Mouse (Mus musculus) heart, embryonic 16.5 days (tissue): ENCODE data around the gene Tspan13. TPM values are rescaled to one million over a fixed set of nuclear protein-coding genes. Genes with fewer than 3 reads are reported as not detected.

Experiments used
- ATAC-seq: fragments of 200-750 bp; cut with Nextera tagmentation; replicated peaks from 2 replicates; pipeline ENCODE4 v1.8.0; 2017; ENCODE audit warnings: moderate number of reproducible peaks; ENCODE audit not compliant: insufficient read depth, low FRiP score; ENCODE audit errors: extremely low read depth
- H3K27ac ChIP-seq: fragments of 300-500 bp; sonication (generic); 2 replicates; pipeline ENCODE4 v1.5.1; 2014; ENCODE audit warnings: mild to moderate bottlenecking, low read length, control low read depth, moderate library complexity
- H3K27me3 ChIP-seq: fragments of 300-500 bp; sonication (generic); 2 replicates; pipeline ENCODE4 v1.6.1; 2014; ENCODE audit warnings: low read length, mixed read lengths; ENCODE audit not compliant: control insufficient read depth, insufficient read depth
- H3K36me3 ChIP-seq: fragments of 300-500 bp; sonication (generic); 2 replicates; pipeline ENCODE4 v1.6.1; 2014; ENCODE audit not compliant: control insufficient read depth, insufficient read depth
- H3K4me1 ChIP-seq: fragments of 300-500 bp; sonication (generic); 2 replicates; pipeline ENCODE4 v1.6.1; 2014; ENCODE audit warnings: low read length, mixed read lengths; ENCODE audit not compliant: control insufficient read depth, insufficient read depth
- H3K4me2 ChIP-seq: fragments of 300-500 bp; sonication (generic); 2 replicates; pipeline ENCODE4 v1.6.1; 2014; ENCODE audit warnings: low read depth, mild to moderate bottlenecking, control low read depth, low read length
- H3K4me3 ChIP-seq: fragments of 300-500 bp; sonication (generic); 2 replicates; pipeline ENCODE4 v1.5.1; 2014; ENCODE audit warnings: mild to moderate bottlenecking, control low read depth, low read length
- H3K9ac ChIP-seq: fragments of 300-500 bp; sonication (generic); 2 replicates; pipeline ENCODE4 v1.6.1; 2014; ENCODE audit warnings: low read length, control low read depth
- H3K9me3 ChIP-seq: fragments of 300-500 bp; sonication (generic); replicated peaks from 2 replicates; pipeline ENCODE4 v1.6.1; 2016; ENCODE audit warnings: low read length; ENCODE audit not compliant: control insufficient read depth
- WGBS: fragments of 180-500 bp; shearing (Covaris S2); extraction: QIAGEN DNeasy Blood & Tissue Kit; methylation state at CpG from one replicate; pipeline ENCODE4 v1.1.7; 2014; 5-methylcytosine and 5-hydroxymethylcytosine counted together
- polyA plus RNA-seq: library from polyadenylated mRNA; unstranded; fragments of >200 nt; fragmentation: Nextera tagmentation; extraction: Ambion mirVana; gene quantifications from 2 replicates; pipeline ENCODE4 v1.2.1, GENCODE M21; 2015

The Tspan13 gene
- 65.3 and 72.3 TPM in 2 replicates for polyA plus RNA-seq

DNA sequence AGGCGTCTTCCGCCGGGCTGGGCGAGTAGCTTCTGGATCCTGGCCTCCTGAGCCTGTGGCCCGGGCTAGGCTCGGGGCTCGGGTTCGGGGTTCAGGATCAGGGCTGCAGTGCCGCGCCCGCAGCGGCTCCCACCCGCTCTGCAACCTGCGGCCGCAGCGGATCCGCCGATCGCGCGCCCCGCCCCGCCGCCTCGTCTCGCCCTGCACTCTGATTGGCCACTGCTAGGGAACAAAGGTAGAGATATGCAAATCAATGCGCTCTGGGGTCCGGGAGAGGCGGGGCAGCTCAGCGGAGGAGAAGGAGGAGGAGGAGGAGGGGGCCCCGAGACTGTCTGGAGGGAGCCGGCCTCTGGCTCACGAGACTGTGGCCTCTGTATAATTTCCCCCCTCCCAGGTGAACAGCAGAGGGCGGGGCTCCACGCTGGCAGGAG lies at the start of gene Tspan13:
Tspan13 (minus strand) TSS at position 153 of the 431 bp plus-strand sequence.
- Histone ChIP-seq H3K4me3 (peak within 1 kb of the TSS; percentile 91), H3K4me1 (peaks cover 17% of the 10 kb centered on the region), H3K36me3 (no peaks in the 10 kb centered on the region), H3K9me3 (no peaks in the 10 kb centered on the region), H3K27ac (peak within 1 kb of the TSS; percentile 68), H3K4me2 (peak within 1 kb of the TSS; percentile 96), H3K9ac (peak within 1 kb of the TSS; percentile 90), H3K27me3 (no peaks in the 10 kb centered on the region)
- WGBS = under 1% methylated on average over 35 of the region's 35 CpGs
- peak; percentile 95 for ATAC-seq

DNA sequence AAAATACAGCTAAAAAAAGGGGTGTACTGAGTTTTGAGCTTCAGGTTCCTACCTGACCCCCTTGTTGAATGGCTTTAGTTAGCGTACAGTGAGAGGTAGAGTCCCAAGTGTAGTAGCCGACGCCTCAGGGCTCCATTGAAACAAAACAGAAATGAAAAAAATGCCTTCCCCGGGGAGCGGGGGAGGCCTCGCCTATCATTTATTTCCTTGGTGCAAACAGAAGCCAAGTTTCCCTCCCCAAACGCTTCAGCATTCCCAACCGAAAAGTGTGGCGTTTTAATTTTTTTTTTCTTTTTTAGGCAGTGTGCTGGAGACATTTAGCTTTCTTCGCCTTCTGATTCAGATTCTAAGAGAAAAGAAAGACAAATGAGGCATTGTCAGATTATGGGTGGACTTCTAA lies 49.7 kb upstream of the Tspan13 start:
- Histone ChIP-seq H3K4me3 (no peak overlapping the region), H3K9ac (no peak overlapping the region), H3K9me3 (no peaks in the 10 kb centered on the region), H3K27me3 (no peaks in the 10 kb centered on the region), H3K36me3 (peaks cover 24% of the 10 kb centered on the region), H3K27ac (no peak overlapping the region), H3K4me1 (peaks cover 4% of the 10 kb centered on the region; the same call in 1 of the 2 replicates), H3K4me2 (no peak overlapping the region)
- WGBS = 90% methylated on average over 10 of the region's 10 CpGs
- no peak for ATAC-seq

DNA sequence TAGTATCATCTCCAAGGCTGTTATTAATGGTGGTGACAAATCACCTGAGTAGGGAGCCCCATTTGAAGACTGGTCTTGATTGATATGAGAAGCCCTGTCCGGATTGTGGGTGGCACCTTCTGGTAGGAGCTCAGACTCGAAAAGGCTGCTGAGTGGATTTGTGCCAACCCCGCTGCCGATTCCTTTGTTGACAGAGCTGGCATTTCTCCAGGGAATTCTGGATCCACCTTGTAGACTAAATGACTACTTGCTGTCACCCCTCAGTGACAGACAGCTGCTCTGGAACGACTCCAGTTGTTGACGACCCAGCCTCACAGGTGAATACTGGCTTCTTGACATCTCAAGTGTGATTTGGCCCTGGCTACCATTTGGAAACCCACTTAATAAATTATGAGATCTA lies 46.9 kb upstream of the Tspan13 start:
- no peak overlapping the region for H3K9ac ChIP-seq
- peaks cover 16% of the 10 kb centered on the region for H3K36me3 ChIP-seq
- no peaks in the 10 kb centered on the region for H3K9me3 ChIP-seq
- no peaks in the 10 kb centered on the region for H3K27me3 ChIP-seq
- H3K4me1 ChIP-seq = peaks cover 4% of the 10 kb centered on the region; the same call in 1 of the 2 replicates
- H3K27ac ChIP-seq = no peak overlapping the region
- no peak overlapping the region for H3K4me2 ChIP-seq
- ATAC-seq = no peak
- no peak overlapping the region for H3K4me3 ChIP-seq
- WGBS = 37% methylated on average over 6 of the region's 6 CpGs

GRCm38 (mm10) chr12:36088804-36089203 lies 46.5 kb upstream of the Tspan13 start:
- Histone ChIP-seq H3K27me3 (no peaks in the 10 kb centered on the region), H3K9ac (no peak overlapping the region), H3K9me3 (no peaks in the 10 kb centered on the region), H3K4me2 (no peak overlapping the region), H3K36me3 (peaks cover 16% of the 10 kb centered on the region), H3K4me1 (peaks cover 4% of the 10 kb centered on the region; the same call in 1 of the 2 replicates), H3K27ac (no peak overlapping the region), H3K4me3 (no peak overlapping the region)
- no peak for ATAC-seq
- WGBS = 91% methylated on average over 1 of the region's 1 CpGs

DNA sequence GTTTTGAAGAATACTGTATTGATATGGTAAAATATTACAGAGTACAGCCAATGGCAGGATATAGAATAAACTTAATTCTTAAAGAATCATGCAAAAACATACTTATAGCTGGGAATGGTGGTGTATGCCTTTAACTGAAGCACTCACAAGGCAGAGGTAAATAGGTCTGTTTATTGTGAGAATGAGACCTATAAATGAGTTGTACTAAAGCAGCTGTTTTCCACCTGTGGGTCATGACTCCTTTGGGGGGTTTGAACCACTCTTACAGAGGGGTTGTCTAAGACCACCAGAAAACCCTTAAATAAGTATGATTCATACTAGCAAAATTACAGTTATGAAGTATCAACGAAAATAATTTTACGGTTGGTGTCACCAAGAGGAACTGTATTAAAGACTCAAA lies 43.1 kb upstream of the Tspan13 start:
- H3K9me3 ChIP-seq = no peaks in the 10 kb centered on the region
- H3K4me2 ChIP-seq = no peak overlapping the region
- H3K4me1 ChIP-seq = peaks cover 4% of the 10 kb centered on the region; the same call in 1 of the 2 replicates
- ATAC-seq = no peak
- H3K27ac ChIP-seq = no peak overlapping the region
- no peak overlapping the region for H3K9ac ChIP-seq
- no peaks in the 10 kb centered on the region for H3K36me3 ChIP-seq
- H3K27me3 ChIP-seq = no peaks in the 10 kb centered on the region
- no peak overlapping the region for H3K4me3 ChIP-seq
- whole genome bisulfite sequencing = 87% methylated on average over 2 of the region's 2 CpGs

- Histone ChIP-seq H3K9ac (no peak overlapping the region), H3K4me1 (no peaks in the 10 kb centered on the region), H3K36me3 (no peaks in the 10 kb centered on the region), H3K9me3 (no peaks in the 10 kb centered on the region), H3K27ac (no peak overlapping the region), H3K4me2 (no peak overlapping the region), H3K4me3 (no peak overlapping the region), H3K27me3 (no peaks in the 10 kb centered on the region)
- ATAC-seq = no peak
- 56% methylated on average over 4 of the region's 4 CpGs for WGBS
Measured at GRCm38 (mm10) chr12:36078101-36078899, 36.0 kb upstream of the Tspan13 start.

DNA sequence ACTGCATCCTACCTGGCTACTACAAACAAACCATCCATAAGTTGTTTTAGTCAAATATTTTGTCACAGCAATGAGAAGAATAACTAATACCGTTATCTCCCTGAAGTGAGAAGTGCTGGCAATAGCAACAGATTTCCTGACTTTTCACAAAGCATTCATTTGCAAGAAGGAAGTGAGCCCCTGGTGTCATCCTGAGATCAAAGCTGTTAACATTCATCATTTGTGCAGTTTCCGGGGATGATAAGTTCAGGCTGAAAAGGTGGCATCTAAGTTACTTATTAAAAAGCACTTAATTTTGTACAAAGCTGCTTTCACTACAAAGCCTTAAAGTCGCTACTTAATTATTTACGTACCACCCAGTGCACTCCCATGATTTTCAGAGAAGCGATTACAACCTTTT lies 30.6 kb upstream of the Tspan13 start:
- Histone ChIP-seq H3K27ac (no peak overlapping the region), H3K4me3 (no peak overlapping the region), H3K4me2 (no peak overlapping the region), H3K36me3 (no peaks in the 10 kb centered on the region), H3K4me1 (no peaks in the 10 kb centered on the region; the same call in 1 of the 2 replicates), H3K9me3 (no peaks in the 10 kb centered on the region), H3K9ac (no peak overlapping the region), H3K27me3 (no peaks in the 10 kb centered on the region)
- no peak for ATAC-seq
- 33% methylated on average over 5 of the region's 5 CpGs for WGBS

DNA sequence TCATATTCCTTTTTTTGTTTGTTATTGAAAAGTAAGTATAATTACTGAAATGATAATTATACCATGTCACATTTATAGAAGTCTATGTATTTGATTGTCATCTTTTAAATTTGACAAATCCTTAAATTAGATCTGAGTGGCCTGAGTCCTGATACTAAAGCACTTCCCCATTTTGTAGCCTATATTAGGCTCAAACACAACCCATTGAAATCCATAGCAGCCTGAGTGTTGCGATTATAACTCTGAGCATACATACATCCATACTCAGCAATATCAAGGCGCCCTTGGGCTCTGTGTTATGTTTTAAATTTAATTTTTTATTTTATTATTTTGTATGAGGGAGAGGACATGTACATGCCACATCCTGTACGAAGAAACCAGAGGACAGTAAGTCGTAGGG lies 27.9 kb upstream of the Tspan13 start:
- H3K27me3 ChIP-seq = no peaks in the 10 kb centered on the region
- no peak for ATAC-seq
- peaks cover 3% of the 10 kb centered on the region; the same call in 1 of the 2 replicates for H3K9me3 ChIP-seq
- no peak overlapping the region for H3K9ac ChIP-seq
- H3K4me2 ChIP-seq = no peak overlapping the region
- no peak overlapping the region for H3K27ac ChIP-seq
- no peaks in the 10 kb centered on the region for H3K36me3 ChIP-seq
- H3K4me1 ChIP-seq = no peaks in the 10 kb centered on the region; the same call in 1 of the 2 replicates
- H3K4me3 ChIP-seq = no peak overlapping the region
- 88% methylated on average over 4 of the region's 4 CpGs for WGBS

- peaks cover 11% of the 10 kb centered on the region for H3K9me3 ChIP-seq
- H3K9ac ChIP-seq = no peak overlapping the region
- H3K4me1 ChIP-seq = no peaks in the 10 kb centered on the region
- H3K27me3 ChIP-seq = no peaks in the 10 kb centered on the region
- H3K4me2 ChIP-seq = no peak overlapping the region
- no peak overlapping the region for H3K4me3 ChIP-seq
- no peak for ATAC-seq
- H3K27ac ChIP-seq = no peak overlapping the region
- no peaks in the 10 kb centered on the region for H3K36me3 ChIP-seq
- WGBS = 79% methylated on average over 2 of the region's 2 CpGs
Measured at GRCm38 (mm10) chr12:36067538-36067937, 25.2 kb upstream of the Tspan13 start.
